Mouse (Mus musculus) heart, adult 2 months (tissue): ENCODE measurements around the gene Lrsam1. TPM values are rescaled to one million over a fixed set of nuclear protein-coding genes. Genes with fewer than 3 reads are reported as not detected.
A peak's percentile ranks its signal among the peaks of the same experiment; 100 is the strongest.

Experiments
- DNase-seq, 2 experiments: peaks; one replicate each; pipeline ENCODE4 v3.0.0; 2021
- H3K27ac ChIP-seq: fragments of 200-600 bp; 2 replicates; pipeline ENCODE4 v1.8.1; 2022
- H3K27me3 ChIP-seq: fragments of 200-500 bp; 2 replicates; pipeline ENCODE4 v1.6.1; 2012; ENCODE audit warnings: mild to moderate bottlenecking, low read length, inconsistent platforms, mixed read lengths; ENCODE audit not compliant: control insufficient read depth, insufficient read depth
- H3K36me3 ChIP-seq: fragments of 200-500 bp; 2 replicates; pipeline ENCODE4 v1.6.1; 2012; ENCODE audit warnings: low read length, inconsistent platforms; ENCODE audit not compliant: control insufficient read depth, insufficient read depth
- H3K4me1 ChIP-seq: fragments of 200-500 bp; 2 replicates; pipeline ENCODE4 v1.6.1; 2011; ENCODE audit warnings: low read length; ENCODE audit not compliant: control insufficient read depth, insufficient read depth
- H3K4me3 ChIP-seq: fragments of 200-600 bp; 2 replicates; pipeline ENCODE4 v1.8.1; 2022
- H3K79me2 ChIP-seq: fragments of 200-500 bp; replicated peaks from 2 replicates; pipeline ENCODE4 v1.6.1; 2012; ENCODE audit warnings: mild to moderate bottlenecking, inconsistent platforms, low read length, moderate library complexity, mixed read lengths; ENCODE audit not compliant: control insufficient read depth, insufficient read depth
- H3K9ac ChIP-seq: fragments of 200-500 bp; 2 replicates; pipeline ENCODE4 v1.6.1; 2012; ENCODE audit warnings: low read depth, mild to moderate bottlenecking, control low read depth, inconsistent platforms, low read length, mixed read lengths
- CTCF ChIP-seq: fragments of 200-600 bp; IDR thresholded peaks from 2 replicates; pipeline ENCODE4 v1.8.1; 2022; ENCODE audit warnings: antibody characterized with exemption, mild to moderate bottlenecking, moderate library complexity
- EP300 ChIP-seq: fragments of 200-500 bp; IDR thresholded peaks from 2 replicates; pipeline ENCODE4 v1.6.1; 2011; ENCODE audit warnings: low read depth, low read length, control low read depth; ENCODE audit not compliant: insufficient read depth
- POLR2A ChIP-seq: fragments of 200-500 bp; IDR thresholded peaks from 2 replicates; pipeline ENCODE4 v1.6.1; 2011; ENCODE audit warnings: mild to moderate bottlenecking, low read depth, low read length, control low read depth; ENCODE audit not compliant: insufficient read depth
- WGBS: fragments of 180-500 bp; shearing (Covaris S2); methylation state at CpG from one replicate; pipeline ENCODE4 v1.1.7; 2018; 5-methylcytosine and 5-hydroxymethylcytosine counted together
- intact Hi-C: fragments of 180-260 bp; cut with DNase I; formaldehyde crosslinking; loops from one replicate; pipeline ENCODE4 v1.15.1; 2025
- polyA plus RNA-seq: library from polyadenylated mRNA; depleted of rRNA; stranded (reverse); fragments of >200 nt; gene quantifications from 2 replicates; pipeline ENCODE4 v1.2.3, GENCODE M21; 2012
- total RNA-seq, 2 experiments: library from RNA; stranded (reverse); gene quantifications; 2 replicates each; pipeline ENCODE4 v1.2.3; 2021

Gene Lrsam1
- total and polyA plus RNA-seq, 3 experiments, result 11.4 to 16.3 (median 12.6) TPM

DNA sequence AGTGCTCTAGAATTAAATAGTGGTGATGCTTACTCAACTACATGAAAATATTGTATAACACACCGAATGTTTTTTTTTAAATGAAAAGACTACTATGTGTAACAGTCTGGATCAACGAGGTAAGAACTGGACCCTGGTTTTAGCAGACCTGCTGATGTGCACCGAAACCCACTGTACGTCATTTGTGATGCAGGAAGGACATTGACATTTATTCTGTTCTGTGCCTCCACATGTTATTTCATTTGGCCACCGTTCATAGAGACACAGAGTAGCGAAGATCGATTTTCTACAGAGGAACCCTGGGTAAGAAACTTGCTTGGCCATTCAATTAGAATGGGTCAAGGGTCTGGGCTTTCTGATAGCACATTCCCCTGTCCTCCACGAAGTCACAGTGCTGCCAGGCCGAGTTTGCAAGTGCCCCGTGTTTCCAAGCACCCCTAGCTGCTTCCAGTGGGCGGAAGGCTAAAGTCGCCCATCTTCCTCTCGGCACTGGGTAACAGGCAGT is 4.8 kb upstream of the Lrsam1 start:
- no peak for DNase-seq
- Histone ChIP-seq H3K79me2 (no peaks in the 10 kb centered on the region), H3K27me3 (no peaks in the 10 kb centered on the region), H3K4me1 (peaks cover 19% of the 10 kb centered on the region), H3K9ac (peak overlapping the region; percentile 91), H3K36me3 (no peaks in the 10 kb centered on the region), H3K4me3 (peak overlapping the region; percentile 70), H3K27ac (peak overlapping the region; percentile 100)
- intact Hi-C loops, result no loop called here
- 6% methylated on average over 13 of the region's 13 CpGs for WGBS
- TF ChIP-seq CTCF (no peak), POLR2A (no peak), EP300 (no peak)

DNA sequence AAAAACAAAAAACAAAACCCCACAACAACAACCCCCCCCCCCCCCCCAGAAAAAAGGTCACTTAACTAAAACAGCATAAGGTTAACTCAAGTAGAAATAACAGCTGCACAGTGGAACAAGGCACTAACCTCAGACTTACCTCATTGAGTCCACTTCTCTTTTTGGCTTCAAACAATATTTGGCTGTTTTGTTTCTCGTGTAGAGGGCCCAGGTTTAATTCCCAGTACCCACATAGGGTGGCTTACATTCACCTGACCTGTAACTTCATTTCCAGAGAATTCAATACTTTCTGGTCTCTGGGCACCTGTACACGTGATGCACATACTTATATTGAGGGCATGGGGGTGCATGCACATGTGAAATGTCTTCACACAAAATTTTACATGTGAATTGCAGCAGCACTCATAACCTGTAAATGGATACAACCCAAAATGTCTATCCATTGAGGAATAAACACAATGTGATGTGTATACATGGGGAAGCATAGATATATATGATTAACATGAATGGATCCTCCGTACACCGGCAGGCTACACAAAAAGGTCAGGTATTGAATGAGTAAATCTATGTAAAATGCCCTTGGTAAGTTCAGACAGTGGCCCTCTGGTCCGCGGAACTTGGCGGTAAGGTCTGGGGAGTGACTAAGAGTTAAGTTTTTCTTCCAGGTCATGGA is 4.2 kb upstream of the Lrsam1 start:
- no peak overlapping the region for H3K9ac ChIP-seq
- H3K36me3 ChIP-seq, result no peaks in the 10 kb centered on the region
- WGBS, result 29% methylated on average over 7 of the region's 7 CpGs
- DNase-seq, result no peak
- 0 out of 2 replicates have a peak, but pooled peaks have one; percentile 4 for TF ChIP-seq POLR2A
- TF ChIP-seq EP300, result no peak
- intact Hi-C loops, result no loop called here
- H3K79me2 ChIP-seq, result no peaks in the 10 kb centered on the region
- H3K4me1 ChIP-seq, result peaks cover 21% of the 10 kb centered on the region
- no peak overlapping the region for H3K4me3 ChIP-seq
- H3K27me3 ChIP-seq, result no peaks in the 10 kb centered on the region
- no peak overlapping the region; the same call in 1 of the 2 replicates for H3K27ac ChIP-seq

DNA sequence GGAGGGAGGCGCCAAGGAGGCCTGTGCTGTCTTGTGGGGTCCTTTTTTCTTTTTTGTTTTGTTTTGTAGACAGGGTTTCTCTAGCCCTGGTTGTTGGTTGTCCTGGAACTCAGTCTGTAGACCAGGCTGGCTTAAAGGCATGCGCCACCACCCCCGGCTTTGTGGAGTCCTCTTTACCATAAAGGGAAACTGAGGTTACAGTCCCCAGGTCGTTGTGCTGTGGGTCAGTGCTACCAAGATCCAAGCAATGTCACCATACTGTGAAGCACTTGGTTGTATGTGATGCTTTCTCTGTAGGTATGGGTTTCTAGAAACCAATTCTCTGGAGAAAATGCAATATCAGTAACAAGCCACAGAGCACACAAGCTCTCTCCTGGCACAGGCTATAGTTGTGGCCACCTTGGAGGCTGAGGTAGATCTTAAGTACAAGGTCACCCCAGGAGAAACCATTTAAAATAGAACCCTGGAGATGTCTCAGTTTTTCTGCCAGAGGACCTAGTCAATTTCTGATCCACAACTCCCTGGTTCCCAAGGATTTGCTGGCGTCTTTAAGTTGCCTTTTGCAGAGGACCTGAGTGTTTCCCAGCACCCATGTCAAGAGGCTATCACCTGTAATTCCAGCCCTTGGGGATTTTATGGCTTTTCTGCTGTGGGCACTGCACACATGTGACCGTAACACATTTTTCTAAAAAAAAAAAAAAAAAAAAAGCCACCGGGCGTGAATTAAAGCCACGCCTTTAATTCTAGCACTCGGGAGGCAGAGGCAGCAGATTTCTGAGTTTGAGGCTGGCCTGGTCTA is 3.4 kb upstream of the Lrsam1 start:
- TF ChIP-seq EP300, result no peak
- H3K27ac ChIP-seq, result no peak overlapping the region
- no peaks in the 10 kb centered on the region for H3K36me3 ChIP-seq
- no peaks in the 10 kb centered on the region for H3K79me2 ChIP-seq
- 55% methylated on average over 10 of the region's 10 CpGs for WGBS
- no peak for DNase-seq
- peaks cover 20% of the 10 kb centered on the region for H3K4me1 ChIP-seq
- H3K9ac ChIP-seq, result no peak overlapping the region
- intact Hi-C loops, result no loop called here
- no peaks in the 10 kb centered on the region for H3K27me3 ChIP-seq
- H3K4me3 ChIP-seq, result no peak overlapping the region

DNA sequence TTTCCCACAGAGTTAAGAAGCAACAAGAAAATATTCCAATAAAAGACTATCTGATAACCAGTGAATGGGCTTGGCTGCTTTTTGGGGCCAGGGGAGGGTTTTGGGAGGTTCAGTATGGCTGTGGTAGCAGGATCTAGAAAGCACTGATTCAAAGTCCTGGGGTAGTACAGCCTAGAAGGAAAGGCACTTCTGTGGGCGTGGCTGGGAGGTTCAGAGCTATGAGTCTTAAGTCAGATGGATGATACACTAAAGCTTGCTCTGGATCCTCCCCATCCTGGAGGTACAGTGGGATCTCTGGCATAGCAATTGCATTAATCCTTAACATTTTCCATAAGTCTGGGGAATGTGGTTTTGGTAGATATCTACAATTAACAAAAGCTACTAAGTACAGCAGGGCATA is 2.6 kb upstream of the Lrsam1 start:
- Histone ChIP-seq H3K27me3 (no peaks in the 10 kb centered on the region), H3K79me2 (no peaks in the 10 kb centered on the region), H3K9ac (no peak overlapping the region), H3K4me3 (no peak overlapping the region), H3K27ac (no peak overlapping the region), H3K36me3 (no peaks in the 10 kb centered on the region), H3K4me1 (peaks cover 17% of the 10 kb centered on the region)
- TF ChIP-seq POLR2A (no peak), EP300 (no peak), CTCF (no peak)
- DNase-seq, result no peak
- 78% methylated on average over 1 of the region's 1 CpGs for WGBS
- intact Hi-C loops, result no loop called here

DNA sequence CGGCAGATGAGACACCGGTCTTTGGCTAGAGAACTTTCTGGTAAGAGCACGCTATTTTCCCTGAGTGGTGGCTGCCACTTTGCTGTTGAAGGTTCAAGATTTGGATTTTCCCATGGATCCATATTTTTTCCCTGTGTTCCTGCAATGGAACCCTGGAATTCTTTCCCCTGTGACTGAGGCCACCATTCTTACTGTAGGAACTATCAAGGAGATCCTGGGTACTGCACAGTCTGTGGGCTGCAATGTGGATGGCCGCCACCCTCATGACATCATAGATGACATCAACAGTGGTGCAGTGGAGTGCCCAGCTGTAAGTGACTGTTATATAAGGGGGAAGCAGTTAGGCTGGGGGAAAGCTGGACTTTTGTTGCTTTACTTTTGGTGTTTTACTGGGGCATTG is 2.1 kb upstream of the Lrsam1 start:
- TF ChIP-seq CTCF (no peak), POLR2A (no peak), EP300 (no peak)
- Histone ChIP-seq H3K79me2 (no peaks in the 10 kb centered on the region), H3K27ac (no peak overlapping the region), H3K9ac (no peak overlapping the region), H3K4me3 (no peak overlapping the region), H3K4me1 (peaks cover 15% of the 10 kb centered on the region), H3K27me3 (no peaks in the 10 kb centered on the region), H3K36me3 (no peaks in the 10 kb centered on the region)
- WGBS, result 66% methylated on average over 4 of the region's 4 CpGs
- no peak for DNase-seq
- intact Hi-C loops, result no loop called here

DNA sequence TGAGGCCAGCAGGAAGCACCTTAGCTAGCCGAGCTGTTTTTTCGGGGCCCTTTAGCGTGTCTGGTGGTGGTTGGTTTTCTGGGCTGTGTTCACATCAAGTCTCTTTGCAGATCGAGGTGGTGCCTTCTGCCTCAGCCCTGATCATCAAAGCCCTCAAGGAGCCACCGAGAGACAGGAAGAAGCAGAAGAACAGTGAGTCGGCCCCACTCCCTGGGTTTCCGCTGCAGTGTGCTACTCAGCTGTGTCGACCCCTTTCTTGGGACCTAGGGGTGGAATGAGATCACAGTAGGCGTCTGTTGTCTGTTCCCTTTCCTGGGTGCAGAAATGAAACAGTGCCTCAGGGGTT is 1.4 kb upstream of the Lrsam1 start:
- Histone ChIP-seq H3K36me3 (no peaks in the 10 kb centered on the region), H3K79me2 (no peaks in the 10 kb centered on the region), H3K9ac (no peak overlapping the region), H3K27ac (no peak overlapping the region), H3K4me3 (peak overlapping the region; percentile 75), H3K27me3 (no peaks in the 10 kb centered on the region), H3K4me1 (peaks cover 8% of the 10 kb centered on the region)
- no peak for DNase-seq
- 18% methylated on average over 9 of the region's 9 CpGs for WGBS
- no peak for TF ChIP-seq EP300
- TF ChIP-seq CTCF, result no peak
- no peak for TF ChIP-seq POLR2A
- intact Hi-C loops, result no loop called here
